Mouse (Mus musculus) mouse embryonic stem cell (cell line): Measurements from ENCODE around the gene Gch1.

ENCODE experiments used
- in situ Hi-C, 2 experiments: fragments of 300-500 bp; cut with MboI; formaldehyde crosslinking; loops; 1 replicate in 1 of 2; 3 replicates in 1 of 2; pipeline ENCODE4 v1.14.3; 2019 to 2020; ENCODE audit warnings: low sequenced_read_pairs in 2 of 2, low pct_unique_long_range_greater_than_20kb in 1 of 2, mixed read lengths in 1 of 2; ENCODE audit not compliant: unreplicated experiment in 1 of 2

The Gch1 gene

GRCm38 (mm10) chr14:47188848-47189634 lies at the start of gene Gch1:
TSS of gene Gch1 (minus strand) at chr14:47189413.
- in situ Hi-C loops = no loop called here

DNA sequence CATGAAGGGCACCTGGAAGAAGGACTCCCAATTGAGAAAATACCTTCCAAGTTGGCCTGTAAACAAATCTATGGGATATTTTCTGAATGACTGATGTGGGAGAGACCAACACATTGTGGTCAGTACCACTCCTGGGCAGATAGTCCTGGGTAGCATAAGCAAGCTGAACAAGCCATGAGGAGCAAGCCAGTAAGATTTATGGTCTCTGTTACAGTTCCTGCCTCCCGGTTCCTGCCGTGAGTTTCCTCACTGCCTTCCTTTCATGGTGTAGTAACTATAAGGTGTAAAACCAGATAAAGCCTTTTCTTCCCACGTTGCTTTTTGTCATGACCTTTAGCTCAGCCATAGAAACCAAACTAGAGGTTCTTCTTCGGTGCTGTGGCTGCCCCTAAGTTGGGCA lies 48.1 kb upstream of the Gch1 start:
- in situ Hi-C loops = no loop called here

DNA sequence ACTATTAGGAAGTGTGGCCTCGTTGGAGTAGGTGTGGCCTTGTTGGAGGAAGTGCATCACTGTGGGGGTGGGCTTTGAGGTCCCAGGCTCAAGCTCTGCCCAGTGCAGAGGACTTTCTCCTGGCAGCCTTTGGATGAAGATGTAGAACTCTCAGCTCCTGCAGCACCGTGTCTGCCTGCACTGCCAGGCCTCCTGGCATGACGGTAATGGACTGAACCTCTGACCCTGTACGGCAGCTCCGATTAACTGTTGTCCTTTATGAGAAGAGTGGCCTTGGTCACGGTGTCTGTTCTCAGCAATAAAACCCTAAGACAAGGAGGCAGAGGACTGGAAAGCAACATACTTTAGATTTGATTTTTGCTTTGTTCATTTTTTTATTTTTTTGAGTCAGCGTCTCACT lies 47.3 kb upstream of the Gch1 start:
- in situ Hi-C loops = no loop called here

DNA sequence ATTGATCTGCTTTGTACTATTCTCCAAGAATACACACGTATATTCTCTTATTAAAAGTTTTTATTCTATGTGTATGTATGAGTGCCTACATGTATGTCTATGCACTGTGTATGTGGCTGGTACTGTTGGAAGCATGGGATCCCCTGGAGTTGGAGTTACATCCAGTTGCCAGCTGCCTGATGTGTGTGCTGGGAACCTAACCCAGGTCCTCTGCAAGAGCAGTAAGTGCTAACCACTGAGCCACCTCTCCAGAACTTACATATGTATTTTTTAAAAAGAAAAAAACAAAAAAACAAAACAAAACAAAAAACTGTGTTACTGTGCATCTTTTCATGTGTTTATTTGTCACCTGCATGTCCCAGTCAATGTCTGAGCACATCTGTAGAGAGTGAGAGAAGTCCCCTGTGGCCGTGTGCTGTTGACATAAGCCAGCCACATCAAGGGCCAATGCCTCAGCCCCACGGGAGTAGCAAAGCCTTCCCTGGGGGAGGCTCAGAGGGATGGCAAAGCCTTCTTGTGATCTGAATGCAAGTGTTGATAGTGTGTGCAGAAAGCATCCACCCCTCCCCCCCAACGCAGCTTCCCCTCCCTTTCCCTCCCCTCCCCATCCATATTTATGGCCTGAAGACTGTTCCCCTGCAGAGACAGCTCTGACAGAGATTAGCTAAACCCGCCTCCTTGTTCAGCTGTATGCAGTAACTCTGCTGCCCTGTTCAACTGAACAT lies 45.5 kb upstream of the Gch1 start:
- in situ Hi-C loops = no loop called here

- in situ Hi-C loops = no loop called here
Measured at GRCm38 (mm10) chr14:47234032-47234431, 44.8 kb upstream of the Gch1 start.

- in situ Hi-C loops = no loop called here
Measured at GRCm38 (mm10) chr14:47233602-47234001, 44.4 kb upstream of the Gch1 start.

DNA sequence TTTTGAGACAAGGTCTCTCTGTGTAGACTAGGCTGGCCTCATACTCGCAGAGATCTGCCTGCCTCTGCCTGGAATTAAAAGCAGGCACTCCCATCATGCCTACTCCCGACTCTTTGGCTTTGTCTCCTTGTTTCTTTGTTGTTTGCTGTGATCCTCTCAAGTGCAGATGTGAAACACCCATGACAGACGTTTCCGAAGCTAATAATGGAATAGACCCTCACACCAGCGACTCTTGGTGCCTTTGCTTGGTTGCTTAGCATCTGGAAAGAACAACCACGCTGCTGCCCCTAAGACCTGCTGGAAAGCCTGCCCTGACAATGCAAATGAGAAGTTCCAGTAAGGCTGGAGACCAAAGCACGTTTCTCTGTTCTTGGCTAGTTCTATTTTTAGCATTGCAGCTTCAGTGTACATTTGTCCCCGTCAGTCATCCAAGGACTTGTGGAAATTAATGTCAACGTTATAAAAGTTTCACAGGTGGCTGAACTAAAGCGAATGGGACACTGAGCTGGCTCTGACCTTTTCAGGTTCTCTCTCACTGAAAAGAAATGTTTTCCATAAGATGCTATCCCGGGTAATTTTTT lies 40.7 kb upstream of the Gch1 start:
- in situ Hi-C loops = no loop called here

DNA sequence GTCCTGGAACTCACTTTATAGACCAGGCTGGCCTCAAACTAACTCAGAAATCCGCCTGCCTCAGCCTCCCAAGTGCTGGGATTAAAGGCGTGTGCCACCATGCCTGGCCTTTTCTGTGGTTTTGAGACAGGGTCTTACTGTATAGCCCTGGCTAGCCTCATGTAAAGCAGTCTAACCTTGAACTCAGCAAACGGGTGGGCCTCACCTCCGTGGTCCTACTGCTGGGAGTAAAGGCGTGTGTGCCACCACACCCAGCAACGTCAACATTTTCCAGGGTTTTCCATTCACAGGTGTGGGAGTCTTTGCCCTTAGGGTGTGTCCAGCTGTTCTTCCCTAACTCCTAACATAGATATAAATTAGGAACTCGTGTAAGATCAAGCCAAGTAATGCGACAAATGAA lies 36.7 kb upstream of the Gch1 start:
- in situ Hi-C loops = no loop called here

GRCm38 (mm10) chr14:47224476-47225325 lies 35.5 kb upstream of the Gch1 start:
- in situ Hi-C loops = no loop called here

DNA sequence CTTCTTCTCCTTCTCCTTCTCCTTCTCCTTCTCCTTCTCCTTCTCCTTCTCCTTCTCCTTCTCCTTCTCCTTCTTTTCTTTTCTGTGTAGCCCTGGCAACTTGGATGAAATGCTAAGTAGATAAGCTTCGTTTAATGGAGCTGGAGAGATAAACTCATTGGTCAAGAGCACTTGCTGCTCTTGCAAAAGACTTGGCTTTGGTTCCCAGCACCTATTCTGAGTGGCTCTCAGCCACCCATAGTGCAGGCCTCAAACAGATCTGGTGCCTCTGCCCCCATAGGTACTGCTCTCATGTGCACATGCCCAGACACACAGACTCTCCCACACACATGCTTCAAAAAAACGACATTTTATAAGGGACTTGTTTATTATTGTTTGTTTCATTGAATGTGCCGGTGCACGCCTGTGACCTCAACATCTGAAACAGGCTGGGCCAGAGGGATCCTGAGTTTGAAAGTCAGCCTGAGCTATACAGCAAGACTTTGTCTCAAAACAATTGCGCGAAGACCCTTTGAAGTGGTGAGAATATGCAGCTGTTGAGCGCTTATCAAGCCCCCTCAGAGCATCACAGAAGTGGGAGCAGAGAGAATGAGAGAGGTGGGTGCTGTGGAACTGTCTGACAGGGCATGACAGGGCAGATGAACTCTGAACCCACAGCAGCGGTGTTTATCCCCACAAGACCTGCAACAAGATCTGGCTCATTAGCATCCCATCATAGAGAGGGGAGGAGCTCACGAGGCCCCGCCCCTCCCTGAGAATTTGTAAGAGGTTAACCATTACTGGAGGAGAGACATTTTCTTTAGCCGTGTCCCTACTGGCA lies 33.6 kb upstream of the Gch1 start:
- in situ Hi-C loops = no loop called here

GRCm38 (mm10) chr14:47221567-47221966 lies 32.4 kb upstream of the Gch1 start:
- in situ Hi-C loops = no loop called here

GRCm38 (mm10) chr14:47220231-47221025 lies 31.2 kb upstream of the Gch1 start:
- in situ Hi-C loops = no loop called here

GRCm38 (mm10) chr14:47218766-47219606 lies 29.8 kb upstream of the Gch1 start:
- in situ Hi-C loops = no loop called here

GRCm38 (mm10) chr14:47216541-47216940 lies 27.3 kb upstream of the Gch1 start:
- in situ Hi-C loops = no loop called here

DNA sequence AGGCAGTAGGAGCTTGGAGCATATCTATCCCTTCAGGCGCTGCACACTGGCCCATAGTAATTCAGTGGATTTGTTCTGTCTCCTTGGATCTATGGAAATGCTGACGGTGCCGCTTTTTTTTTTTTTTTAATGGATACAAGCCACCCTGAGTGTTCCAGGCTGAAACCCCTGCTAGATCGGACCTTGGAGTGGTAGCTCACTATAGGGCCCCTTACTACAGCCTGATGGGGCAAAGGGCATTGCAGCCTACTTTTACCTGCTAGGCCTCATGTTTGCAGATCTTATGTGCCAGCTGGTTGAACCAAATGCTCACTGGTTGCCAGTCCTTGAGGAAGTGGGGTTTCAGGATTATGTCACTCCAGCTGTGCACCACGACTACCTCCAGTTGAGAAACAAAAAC lies 25.2 kb upstream of the Gch1 start:
- in situ Hi-C loops = no loop called here

- in situ Hi-C loops = no loop called here
Measured at GRCm38 (mm10) chr14:47213305-47213704, 24.1 kb upstream of the Gch1 start.
